In genomic region chr1:184064306-184064705, GRCm38 (mm10) we compare ENCODE assay signal across 16 mouse cellular contexts. TPM values are rescaled to one million over a fixed set of nuclear protein-coding genes. Genes with fewer than 3 reads are reported as not detected.
A peak's percentile ranks its signal among the peaks of the same experiment; 100 is the strongest.
DNase-seq lines count a peak whose midpoint lies in the region; ATAC-seq and TF ChIP-seq lines count a peak whose summit lies in the region.
"Had no signal": no experiment of that assay in that cellular context is flagged by ENCODE, and none has a peak within 500 bp of the region (broad histone marks: within the 10 kb centered on the region; RNA-seq: fewer than 3 reads in every experiment).

No protein-coding gene starts in this region.

- H3K27ac ChIP-seq in heart, embryonic 11.5 days (ENCODE audit: low read depth, low read length) = peak overlapping the region; percentile 62
- peak overlapping the region; percentile 69 for H3K27ac ChIP-seq in heart, postnatal 0 days (ENCODE audit: low read depth)
- H3K27ac ChIP-seq: hindbrain, embryonic 14.5 days; liver, embryonic 13.5 days; midbrain, embryonic 12.5 days had no signal

- no peak for DNase-seq in heart, postnatal 36 days
- peak; percentile 83 for DNase-seq in T-cell, adult 2 months (ENCODE audit: low spot score)
- peak; percentile 77 for DNase-seq in heart, postnatal 0 days (ENCODE audit: low spot score)
- DNase-seq in thymus, postnatal 0 days (ENCODE audit: low spot score) = peak; percentile 46
- no peak for DNase-seq in Muller cell, postnatal 12 days (ENCODE audit: inconsistent ontology term)
- no peak for DNase-seq in retina, postnatal 1 day
- DNase-seq in right cerebral cortex, adult 18-20 months = no peak
- DNase-seq: adrenal gland, postnatal 10 days; cerebellum, postnatal 25 days; kidney, adult 8-10 months; left cerebral cortex, postnatal 4 days; liver, embryonic 13.5 days; lung, postnatal 10 days had no signal

- peaks cover 7% of the 10 kb centered on the region; the same call in 1 of the 2 replicates for H3K36me3 ChIP-seq in heart, embryonic 11.5 days (ENCODE audit: control insufficient read depth, insufficient read depth, low read length)
- peaks cover 10% of the 10 kb centered on the region for H3K36me3 ChIP-seq in heart, postnatal 0 days (replicated peaks; ENCODE audit: control insufficient read depth, insufficient read depth, low read length)

- no peak for ATAC-seq in heart, embryonic 11.5 days (replicated peaks; ENCODE audit: insufficient number of reproducible peaks, low FRiP score, low TSS enrichment)
- peak; percentile 79 for ATAC-seq in heart, postnatal 0 days (ENCODE audit: insufficient read depth, low read depth)

- no peaks in the 10 kb centered on the region for H3K9me3 ChIP-seq in heart, embryonic 11.5 days (replicated peaks; ENCODE audit: control insufficient read depth, low read length)
- H3K9me3 ChIP-seq in heart, postnatal 0 days (replicated peaks; ENCODE audit: control insufficient read depth, low read length) = no peaks in the 10 kb centered on the region
- H3K9me3 ChIP-seq: liver, embryonic 13.5 days; midbrain, embryonic 12.5 days had no signal

- H3K4me2 ChIP-seq in heart, embryonic 11.5 days = 0 out of 2 replicates have a peak overlapping the region, but pooled peaks have one; percentile 2
- H3K4me2 ChIP-seq in heart, postnatal 0 days (ENCODE audit: low read depth, low read length) = peak overlapping the region; percentile 8; the same call in 1 of the 2 replicates
- H3K4me2 ChIP-seq: hindbrain, embryonic 14.5 days; liver, embryonic 13.5 days; midbrain, embryonic 12.5 days had no signal

- 54% methylated on average over 7 of the region's 7 CpGs for WGBS in heart, embryonic 11.5 days (ENCODE audit: insufficient replicate concordance)
- 40% methylated on average over 7 of the region's 7 CpGs for WGBS in heart, postnatal 0 days

- no peak for TF ChIP-seq EP300 in heart, postnatal 0 days (IDR thresholded peaks at IDR 0.05; ENCODE audit: low read depth)

- peaks cover 28% of the 10 kb centered on the region for H3K4me1 ChIP-seq in heart, embryonic 11.5 days (ENCODE audit: control insufficient read depth, insufficient read depth, low read length)
- peaks cover 34% of the 10 kb centered on the region for H3K4me1 ChIP-seq in heart, postnatal 0 days (ENCODE audit: control insufficient read depth, insufficient read depth)

- TF ChIP-seq CTCF in heart, postnatal 0 days (IDR thresholded peaks at IDR 0.05; ENCODE audit: low read depth) = no peak

- intact Hi-C loops in heart, postnatal 36 days (cut with DNase I) = no loop called here

- H3K27me3 ChIP-seq in heart, embryonic 11.5 days (ENCODE audit: control insufficient read depth, insufficient read depth, low read length) = no peaks in the 10 kb centered on the region
- H3K27me3 ChIP-seq in heart, postnatal 0 days (ENCODE audit: control insufficient read depth, insufficient read depth, low read length) = no peaks in the 10 kb centered on the region
- H3K27me3 ChIP-seq: liver, embryonic 13.5 days; midbrain, embryonic 12.5 days had no signal

- no peak overlapping the region; the same call in 1 of the 2 replicates for H3K9ac ChIP-seq in heart, embryonic 11.5 days (ENCODE audit: low read depth, low read length)
- no peak overlapping the region for H3K9ac ChIP-seq in heart, postnatal 0 days (replicated peaks; ENCODE audit: low read depth, low read length)
- H3K9ac ChIP-seq: hindbrain, embryonic 14.5 days; liver, embryonic 13.5 days; midbrain, embryonic 12.5 days had no signal

- no peak overlapping the region for H3K4me3 ChIP-seq in heart, embryonic 11.5 days (ENCODE audit: low read depth, low read length)
- no peak overlapping the region for H3K4me3 ChIP-seq in heart, postnatal 0 days (ENCODE audit: low read depth, low read length)
- H3K4me3 ChIP-seq: liver, embryonic 13.5 days; midbrain, embryonic 12.5 days had no signal

RNA-seq across cellular contexts. Expression of gene 1700056E22Rik, which starts 30.2 kb away (rescaled TPM):
- polyA plus RNA-seq in heart, embryonic 11.5 days (2014; fragmentation: Nextera tagmentation; extraction: Ambion mirVana) = 1.8 and 2.5 TPM in 2 replicates
- 1 to 10 TPM; 1.0 to 1.2 TPM for total RNA-seq in heart, postnatal 36 days (2021)
- not detected in 2 replicates for total RNA-seq in heart, postnatal 0 days (2014; rRNA removed; ENCODE audit: low replicate concordance)
- 2.2 and 3.0 TPM in 2 replicates for polyA plus RNA-seq in heart, postnatal 0 days (2015; fragmentation: Nextera tagmentation; extraction: Ambion mirVana)
- 6.2 and 8.7 TPM in 2 replicates for polyA plus RNA-seq in thymus, postnatal 0 days (2015; fragmentation: Nextera tagmentation; extraction: Ambion mirVana)

RNA-seq across cellular contexts. Expression of gene Dusp10, which starts 51.2 kb away (rescaled TPM):
- 14.4 and 14.8 TPM in 2 replicates for polyA plus RNA-seq in heart, embryonic 11.5 days (2014; fragmentation: Nextera tagmentation; extraction: Ambion mirVana)
- 1 to 10 TPM; 4.6 to 9.2 TPM for total RNA-seq in heart, postnatal 36 days (2021)
- 13.4 and 31.1 TPM in 2 replicates for total RNA-seq in heart, postnatal 0 days (2014; rRNA removed; ENCODE audit: low replicate concordance)
- polyA plus RNA-seq in heart, postnatal 0 days (2015; fragmentation: Nextera tagmentation; extraction: Ambion mirVana) = 7.7 and 8.6 TPM in 2 replicates
- polyA plus RNA-seq in thymus, postnatal 0 days (2015; fragmentation: Nextera tagmentation; extraction: Ambion mirVana) = 91.6 and 101 TPM in 2 replicates

Comparison
In these comparisons a context has a peak if more than half of its experiments do, and no peak if none do; other contexts are left out.
1. DNase-seq: peak in T-cell, adult 2 months (single experiment), heart, postnatal 0 days (single experiment) and thymus, postnatal 0 days (single experiment); none in heart, postnatal 36 days (0 of 2), Muller cell, postnatal 12 days (single experiment), retina, postnatal 1 day (single experiment) and right cerebral cortex, adult 18-20 months (single experiment).